Mouse (Mus musculus): Measurements from ENCODE around the gene Serpina3n.

GRCm38 (mm10) chr12:104440087-104440760, 33.7 kb downstream of the Serpina3n start:
- TF ChIP-seq POLR2A (IDR thresholded peaks at IDR 0.05; ENCODE audit: insufficient read length, low read depth): no peak
- no peak for TF ChIP-seq POLR2AphosphoS2 (IDR thresholded peaks at IDR 0.05; ENCODE audit: insufficient read length, low read depth)
- no peak for TF ChIP-seq MAX (IDR thresholded peaks at IDR 0.05; ENCODE audit: low read depth)
- no peak for TF ChIP-seq USF1 (IDR thresholded peaks at IDR 0.05; ENCODE audit: low read depth)

All from myocyte (in vitro differentiated cells).